Mouse (Mus musculus): Measurements from ENCODE around the gene Arsg. TPM values are rescaled to one million over a fixed set of nuclear protein-coding genes. Genes with fewer than 3 reads are reported as not detected.

The Arsg gene
- polyA plus RNA-seq (2012) = 0.95 and 1.9 TPM in 2 replicates

GRCm38 (mm10) chr11:109473171-109474085 lies at the start of gene Arsg, which contains the start of gene Slc16a6:
Gene Arsg, plus strand, starts transcription at chr11:109473374.
Gene Slc16a6, minus strand, starts transcription at chr11:109473598.

GRCm38 (mm10) chr11:109425392-109426271 lies 47.5 kb upstream of the Arsg start, which contains the start of gene Amz2:
Gene Amz2, plus strand, starts transcription at chr11:109425946.

DNA sequence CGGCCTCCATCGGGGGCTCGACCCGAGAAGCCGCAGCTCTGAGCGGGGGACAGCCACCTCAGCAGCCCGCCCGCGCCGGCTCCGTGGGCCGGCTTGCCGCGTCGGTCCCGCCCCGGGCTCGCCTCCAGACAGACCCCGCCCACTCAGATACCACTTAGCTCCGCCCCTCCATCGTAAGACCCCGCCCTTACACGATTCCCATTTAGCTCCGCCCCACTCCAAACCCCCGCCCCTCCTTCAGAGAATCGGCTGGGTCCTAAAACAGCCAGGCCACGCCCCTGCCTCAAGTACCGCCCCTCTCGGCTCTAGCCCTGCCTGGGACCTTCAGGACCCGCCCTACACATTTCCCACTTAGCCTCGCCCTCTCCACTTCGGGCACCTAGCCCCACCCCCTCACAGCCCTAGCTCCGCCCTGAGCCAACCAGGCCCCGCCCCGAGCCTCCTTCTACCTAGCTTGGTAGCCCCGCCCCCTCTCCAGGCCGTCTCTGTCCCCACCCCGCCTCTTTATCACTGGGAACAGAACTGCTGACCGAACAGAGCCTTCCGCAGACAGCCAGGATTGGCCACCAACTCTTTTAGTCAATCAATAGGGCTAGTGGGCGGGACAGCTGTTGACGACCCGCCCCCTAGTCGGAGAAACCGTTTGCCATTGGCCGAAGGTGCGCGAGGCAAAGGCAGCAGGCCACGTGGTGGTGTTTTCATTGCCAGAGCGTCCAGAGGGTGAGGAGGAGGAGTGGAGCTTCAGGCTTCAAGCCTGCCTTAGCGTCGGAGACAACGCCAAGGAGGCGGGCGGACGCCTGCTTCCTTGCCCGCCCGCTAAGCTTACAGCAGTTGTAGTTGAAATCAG lies 138.4 kb downstream of the Arsg start, which contains the start of gene Wipi1:
Wipi1 (minus strand) TSS at position 665 of the 847 bp plus-strand sequence.

Other genes with a start within 250 kb of the Arsg start
- 0.03 TPM in 1 of 2 replicates, not detected in the other for gene Rgs9, start 175.2 kb upstream of the Arsg start, polyA plus RNA-seq (2012)
- 77.9 and 99.5 TPM in 2 replicates for gene Gna13, start 110.5 kb upstream of the Arsg start, polyA plus RNA-seq (2012)
- not detected in 2 replicates for gene 9930022D16Rik, start 59.5 kb upstream of the Arsg start, polyA plus RNA-seq (2012)
- gene Amz2, start 47.4 kb upstream of the Arsg start, polyA plus RNA-seq (2012) = 8.7 and 10.2 TPM in 2 replicates
- gene Slc16a6, start 224 bp downstream of the Arsg start, polyA plus RNA-seq (2012) = 30.2 and 33.1 TPM in 2 replicates
- gene Wipi1, start 138.6 kb downstream of the Arsg start, polyA plus RNA-seq (2012) = 18.6 and 19.6 TPM in 2 replicates
- gene Prkar1a, start 176.0 kb downstream of the Arsg start, polyA plus RNA-seq (2012) = 59.9 and 66.6 TPM in 2 replicates
- 0.07 and 0.23 TPM in 2 replicates for gene Fam20a, start 248.9 kb downstream of the Arsg start, polyA plus RNA-seq (2012)

All from megakaryocyte-erythroid progenitor cell, adult 5 weeks (primary cell).